Mouse (Mus musculus): ENCODE data around the gene Pip5k1a. TPM values are rescaled to one million over a fixed set of nuclear protein-coding genes. Genes with fewer than 3 reads are reported as not detected.

Gene Pip5k1a
- polyA plus RNA-seq, 1 experiment from 2014 or later = 14.2 TPM

DNA sequence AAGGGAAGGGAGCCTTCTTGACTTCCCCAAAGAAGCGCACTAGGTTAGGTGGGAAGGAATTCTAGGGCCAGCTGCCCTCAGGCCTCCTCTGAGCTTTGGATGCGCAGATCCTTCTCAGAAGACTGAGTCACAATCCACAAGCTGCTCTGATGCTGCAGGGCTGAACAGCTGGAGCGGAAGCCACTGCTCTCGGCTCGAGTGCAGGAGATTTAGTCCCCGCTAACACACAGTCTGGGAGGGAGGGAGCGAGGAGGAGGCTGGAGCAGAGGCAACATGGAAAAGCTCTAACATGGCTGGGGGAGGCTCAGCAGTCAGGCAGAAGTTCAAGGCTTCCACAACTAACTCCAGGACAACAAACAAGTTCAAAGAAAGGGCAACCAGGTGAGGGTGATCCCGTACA, 48.7 kb downstream of the Pip5k1a start:
- 80% methylated on average over 8 of the region's 8 CpGs for WGBS
- Histone ChIP-seq H3K4me2 (ENCODE audit: low read length) (no peak overlapping the region), H3K4me1 (ENCODE audit: control insufficient read depth, insufficient read depth, low read length) (no peaks in the 10 kb centered on the region), H3K4me3 (ENCODE audit: low read depth, low read length) (no peak overlapping the region), H3K9me3 (replicated peaks; ENCODE audit: control insufficient read depth, low read length) (no peaks in the 10 kb centered on the region), H3K27ac (ENCODE audit: low read depth, low read length) (no peak overlapping the region), H3K9ac (ENCODE audit: low read length) (no peak overlapping the region), H3K36me3 (ENCODE audit: control insufficient read depth, insufficient read depth, low read length) (peaks cover 54% of the 10 kb centered on the region), H3K27me3 (replicated peaks; ENCODE audit: control insufficient read depth, insufficient read depth, low read length) (no peaks in the 10 kb centered on the region)
- no peak for ATAC-seq
- DNase-seq (ENCODE audit: low spot score) = no peak

DNA sequence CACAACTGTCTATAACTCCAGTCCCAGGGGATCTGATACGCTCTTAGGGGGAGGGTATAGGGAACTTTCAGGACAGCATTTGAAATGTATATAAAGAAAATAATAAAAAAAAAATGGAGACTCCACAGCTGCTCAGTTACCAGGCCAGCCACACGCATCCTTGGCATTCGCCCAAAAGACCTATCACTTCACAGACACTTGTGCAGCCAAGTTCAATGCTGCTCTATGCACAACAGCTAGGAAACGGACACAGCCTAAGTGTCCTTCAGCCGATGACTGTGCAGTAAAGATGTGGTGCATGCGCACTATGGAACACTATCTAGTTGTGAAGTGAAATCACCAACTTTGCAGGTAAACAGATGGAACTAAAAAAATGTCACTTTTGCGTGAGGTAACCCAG, 50.5 kb downstream of the Pip5k1a start:
- Histone ChIP-seq H3K9me3 (replicated peaks; ENCODE audit: control insufficient read depth, low read length) (no peaks in the 10 kb centered on the region), H3K27me3 (replicated peaks; ENCODE audit: control insufficient read depth, insufficient read depth, low read length) (no peaks in the 10 kb centered on the region), H3K27ac (ENCODE audit: low read depth, low read length) (no peak overlapping the region), H3K4me3 (ENCODE audit: low read depth, low read length) (no peak overlapping the region), H3K4me2 (ENCODE audit: low read length) (no peak overlapping the region), H3K4me1 (ENCODE audit: control insufficient read depth, insufficient read depth, low read length) (no peaks in the 10 kb centered on the region), H3K36me3 (ENCODE audit: control insufficient read depth, insufficient read depth, low read length) (peaks cover 38% of the 10 kb centered on the region), H3K9ac (ENCODE audit: low read length) (no peak overlapping the region)
- 91% methylated on average over 7 of the region's 7 CpGs for WGBS
- DNase-seq (ENCODE audit: low spot score) = peak; percentile 27
- no peak for ATAC-seq

DNA sequence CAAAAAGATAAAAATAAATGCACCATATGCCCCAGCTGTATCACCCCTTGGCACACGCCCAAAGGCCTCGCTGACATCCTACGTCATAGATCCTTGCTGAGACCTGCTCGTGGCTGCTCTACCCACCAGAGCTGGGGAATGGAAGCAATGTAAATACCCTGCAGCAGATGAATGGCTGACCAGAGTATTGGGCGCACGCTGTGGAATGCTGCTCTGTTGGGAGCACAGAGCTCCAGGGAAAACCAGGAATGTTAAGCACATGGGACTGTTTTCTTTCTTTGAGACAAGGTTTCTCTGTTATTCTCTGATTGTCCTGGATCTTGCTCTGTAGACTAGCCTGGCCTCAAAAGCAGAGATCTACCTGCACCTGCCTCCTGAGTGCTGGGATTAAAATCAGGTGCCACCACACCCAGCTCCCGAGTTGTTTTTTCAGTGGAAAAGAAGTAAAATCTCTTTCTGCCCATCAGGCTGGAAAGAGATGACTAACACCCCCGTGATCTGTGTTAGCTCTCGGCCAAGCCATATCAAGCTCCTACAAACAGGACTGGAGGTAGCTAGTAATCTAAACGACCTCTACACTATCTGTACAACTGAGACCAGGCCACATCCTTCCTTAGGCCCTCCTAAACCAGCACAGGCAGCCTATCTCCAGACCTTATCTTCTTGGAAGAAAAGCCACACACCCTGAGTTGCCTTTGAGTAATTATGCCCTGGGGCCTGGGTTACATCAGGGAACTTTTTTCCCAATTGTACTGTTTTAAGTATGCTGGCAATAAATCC, 52.1 kb downstream of the Pip5k1a start:
- no peak overlapping the region for H3K27ac ChIP-seq (ENCODE audit: low read depth, low read length)
- H3K4me2 ChIP-seq (ENCODE audit: low read length) = no peak overlapping the region
- no peak overlapping the region for H3K9ac ChIP-seq (ENCODE audit: low read length)
- no peaks in the 10 kb centered on the region for H3K27me3 ChIP-seq (replicated peaks; ENCODE audit: control insufficient read depth, insufficient read depth, low read length)
- WGBS = 48% methylated on average over 10 of the region's 10 CpGs
- no peak for ATAC-seq
- H3K4me1 ChIP-seq (ENCODE audit: control insufficient read depth, insufficient read depth, low read length) = no peaks in the 10 kb centered on the region
- peak; percentile 34 for DNase-seq (ENCODE audit: low spot score)
- no peaks in the 10 kb centered on the region for H3K9me3 ChIP-seq (replicated peaks; ENCODE audit: control insufficient read depth, low read length)
- H3K36me3 ChIP-seq (ENCODE audit: control insufficient read depth, insufficient read depth, low read length) = peaks cover 22% of the 10 kb centered on the region
- H3K4me3 ChIP-seq (ENCODE audit: low read depth, low read length) = no peak overlapping the region

DNA sequence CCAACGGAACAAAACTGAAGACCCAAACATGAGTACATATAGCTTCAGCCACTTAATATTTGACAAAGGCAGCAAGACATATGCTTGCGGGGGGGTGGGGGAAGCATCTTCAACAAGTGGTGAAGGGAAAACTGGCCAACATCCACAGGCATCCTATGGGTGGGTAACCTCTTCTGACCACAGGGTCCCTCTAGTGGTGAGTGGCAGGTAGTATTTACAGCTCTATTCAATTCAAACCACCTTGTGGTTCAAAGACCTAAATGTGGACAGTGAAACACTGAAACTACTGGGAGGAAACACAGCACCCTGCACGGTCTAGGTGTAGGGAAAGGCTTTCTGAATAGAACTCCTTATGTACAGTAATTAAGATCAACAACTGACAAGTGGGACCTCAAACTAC, 53.0 kb downstream of the Pip5k1a start:
- peaks cover 12% of the 10 kb centered on the region for H3K36me3 ChIP-seq (ENCODE audit: control insufficient read depth, insufficient read depth, low read length)
- WGBS = 35% methylated on average over 3 of the region's 3 CpGs
- no peaks in the 10 kb centered on the region for H3K9me3 ChIP-seq (replicated peaks; ENCODE audit: control insufficient read depth, low read length)
- H3K9ac ChIP-seq (ENCODE audit: low read length) = no peak overlapping the region
- ATAC-seq (peak; percentile 20; the same call in 1 of the 2 replicates), DNase-seq (ENCODE audit: low spot score) (peak; percentile 72)
- H3K27ac ChIP-seq (ENCODE audit: low read depth, low read length) = no peak overlapping the region
- H3K4me2 ChIP-seq (ENCODE audit: low read length) = no peak overlapping the region
- H3K27me3 ChIP-seq (replicated peaks; ENCODE audit: control insufficient read depth, insufficient read depth, low read length) = no peaks in the 10 kb centered on the region
- no peak overlapping the region for H3K4me3 ChIP-seq (ENCODE audit: low read depth, low read length)
- H3K4me1 ChIP-seq (ENCODE audit: control insufficient read depth, insufficient read depth, low read length) = no peaks in the 10 kb centered on the region

DNA sequence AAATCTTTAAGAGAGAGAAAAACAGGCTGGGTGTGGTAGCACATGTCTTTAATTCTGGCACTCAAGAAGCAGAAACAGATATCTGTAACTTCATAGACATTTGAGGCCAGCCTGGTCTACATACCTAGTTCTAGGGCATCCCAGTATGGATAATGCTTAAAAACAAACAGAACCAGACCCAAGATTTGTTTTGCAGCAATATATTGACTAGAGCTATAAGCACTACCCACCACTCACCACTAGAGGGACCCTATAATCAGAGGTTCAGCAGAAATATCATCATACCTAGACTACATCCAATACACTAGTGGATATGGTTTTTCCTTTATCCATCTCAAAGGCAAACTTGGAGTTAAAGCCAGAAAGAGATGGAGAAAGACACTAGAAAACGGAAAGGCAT, 53.8 kb downstream of the Pip5k1a start:
- H3K36me3 ChIP-seq (ENCODE audit: control insufficient read depth, insufficient read depth, low read length) = peaks cover 4% of the 10 kb centered on the region
- H3K9me3 ChIP-seq (replicated peaks; ENCODE audit: control insufficient read depth, low read length) = no peaks in the 10 kb centered on the region
- no peaks in the 10 kb centered on the region for H3K27me3 ChIP-seq (replicated peaks; ENCODE audit: control insufficient read depth, insufficient read depth, low read length)
- H3K4me2 ChIP-seq (ENCODE audit: low read length) = no peak overlapping the region
- H3K9ac ChIP-seq (ENCODE audit: low read length) = no peak overlapping the region
- DNase-seq (ENCODE audit: low spot score) (peak; percentile 84), ATAC-seq (peak; percentile 52; the same call in 1 of the 2 replicates)
- 43% methylated on average over 1 of the region's 1 CpGs for WGBS
- H3K4me3 ChIP-seq (ENCODE audit: low read depth, low read length) = no peak overlapping the region
- H3K27ac ChIP-seq (ENCODE audit: low read depth, low read length) = no peak overlapping the region
- no peaks in the 10 kb centered on the region for H3K4me1 ChIP-seq (ENCODE audit: control insufficient read depth, insufficient read depth, low read length)

DNA sequence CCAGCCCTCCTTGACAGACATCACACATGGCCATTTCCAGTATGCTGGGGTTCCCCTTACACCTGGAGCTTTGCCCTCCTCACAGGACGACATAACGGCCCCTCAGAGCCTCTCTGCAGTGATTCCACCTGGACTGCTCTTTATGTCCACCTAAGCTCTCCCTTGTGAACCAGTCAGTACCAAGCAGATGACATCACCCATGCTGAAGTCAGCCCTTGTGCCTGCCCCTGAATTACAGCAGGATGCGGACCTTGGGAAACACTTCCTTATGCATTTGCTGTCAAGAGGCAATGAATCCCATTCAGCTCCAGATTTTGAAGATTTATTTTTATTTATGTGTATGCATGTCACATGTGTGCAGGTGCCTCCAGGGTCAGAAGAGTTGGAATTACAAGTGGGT, 58.8 kb downstream of the Pip5k1a start:
- Histone ChIP-seq H3K27me3 (replicated peaks; ENCODE audit: control insufficient read depth, insufficient read depth, low read length) (no peaks in the 10 kb centered on the region), H3K4me3 (ENCODE audit: low read depth, low read length) (no peak overlapping the region), H3K4me2 (ENCODE audit: low read length) (no peak overlapping the region), H3K36me3 (ENCODE audit: control insufficient read depth, insufficient read depth, low read length) (no peaks in the 10 kb centered on the region), H3K9me3 (replicated peaks; ENCODE audit: control insufficient read depth, low read length) (no peaks in the 10 kb centered on the region), H3K9ac (ENCODE audit: low read length) (no peak overlapping the region), H3K4me1 (ENCODE audit: control insufficient read depth, insufficient read depth, low read length) (no peaks in the 10 kb centered on the region), H3K27ac (ENCODE audit: low read depth, low read length) (no peak overlapping the region)
- WGBS = 81% methylated on average over 3 of the region's 3 CpGs
- DNase-seq (ENCODE audit: low spot score) (no peak), ATAC-seq (no peak)

DNA sequence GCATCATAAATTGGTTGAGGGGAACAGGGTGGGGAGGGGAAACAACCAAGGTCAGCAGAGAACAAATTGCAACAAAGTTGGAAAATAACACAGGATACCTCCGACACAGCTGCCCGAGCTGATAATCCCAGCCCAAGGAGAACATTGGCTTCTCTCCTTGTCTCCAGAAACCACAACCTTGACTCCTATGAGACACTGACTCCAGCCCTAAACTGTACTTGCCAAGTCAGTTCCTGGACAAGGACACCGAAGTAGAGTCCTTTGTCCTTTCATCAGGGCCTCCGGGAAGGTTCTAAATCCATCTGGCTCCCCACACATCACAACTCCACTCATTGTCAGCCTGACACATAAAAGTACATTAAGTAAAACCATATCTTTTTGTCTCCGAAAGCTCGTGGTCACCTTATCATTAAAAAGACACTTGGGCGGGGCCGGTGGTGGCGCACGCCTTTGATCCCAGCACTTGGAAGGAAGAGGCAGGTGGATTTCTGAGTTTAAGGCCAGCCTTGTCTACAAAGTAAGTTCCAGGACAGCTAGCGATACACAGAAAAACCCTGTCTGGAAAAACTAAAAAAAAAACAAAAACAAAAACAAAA, 60.2 kb downstream of the Pip5k1a start:
- Histone ChIP-seq H3K36me3 (ENCODE audit: control insufficient read depth, insufficient read depth, low read length) (no peaks in the 10 kb centered on the region), H3K4me3 (ENCODE audit: low read depth, low read length) (no peak overlapping the region), H3K4me2 (ENCODE audit: low read length) (no peak overlapping the region), H3K9me3 (replicated peaks; ENCODE audit: control insufficient read depth, low read length) (no peaks in the 10 kb centered on the region), H3K9ac (ENCODE audit: low read length) (no peak overlapping the region), H3K27me3 (replicated peaks; ENCODE audit: control insufficient read depth, insufficient read depth, low read length) (no peaks in the 10 kb centered on the region), H3K27ac (ENCODE audit: low read depth, low read length) (no peak overlapping the region), H3K4me1 (ENCODE audit: control insufficient read depth, insufficient read depth, low read length) (peaks cover 2% of the 10 kb centered on the region; the same call in 1 of the 2 replicates)
- ATAC-seq = no peak
- no peak for DNase-seq (ENCODE audit: low spot score)
- WGBS = 91% methylated on average over 11 of the region's 11 CpGs

DNA sequence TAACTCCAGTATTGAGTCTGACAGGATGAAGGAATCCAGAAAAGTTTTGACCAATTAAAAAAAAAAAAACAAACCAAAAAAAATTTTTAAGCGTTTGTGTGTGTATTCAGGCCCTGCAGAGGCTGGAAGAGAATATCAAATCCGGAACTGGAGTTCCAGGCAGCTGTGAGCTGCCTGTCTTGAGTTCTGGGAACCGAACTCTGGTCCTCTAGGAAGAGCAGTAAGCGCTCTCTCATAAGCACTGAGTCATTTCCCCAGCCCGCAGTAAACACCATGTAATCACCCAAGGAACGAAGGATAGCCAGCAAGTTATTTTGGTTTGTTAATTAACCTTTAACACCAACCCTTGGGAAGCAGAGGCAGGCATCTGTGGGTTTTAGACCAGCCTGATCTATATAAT, 63.5 kb downstream of the Pip5k1a start:
- 80% methylated on average over 6 of the region's 6 CpGs for WGBS
- Histone ChIP-seq H3K27me3 (replicated peaks; ENCODE audit: control insufficient read depth, insufficient read depth, low read length) (no peaks in the 10 kb centered on the region), H3K9ac (ENCODE audit: low read length) (no peak overlapping the region), H3K4me3 (ENCODE audit: low read depth, low read length) (no peak overlapping the region), H3K36me3 (ENCODE audit: control insufficient read depth, insufficient read depth, low read length) (peaks cover 11% of the 10 kb centered on the region; the same call in 1 of the 2 replicates), H3K27ac (ENCODE audit: low read depth, low read length) (no peak overlapping the region), H3K4me1 (ENCODE audit: control insufficient read depth, insufficient read depth, low read length) (peaks cover 6% of the 10 kb centered on the region; the same call in 1 of the 2 replicates), H3K9me3 (replicated peaks; ENCODE audit: control insufficient read depth, low read length) (no peaks in the 10 kb centered on the region), H3K4me2 (ENCODE audit: low read length) (no peak overlapping the region)
- DNase-seq (ENCODE audit: low spot score) (no peak), ATAC-seq (no peak)

DNA sequence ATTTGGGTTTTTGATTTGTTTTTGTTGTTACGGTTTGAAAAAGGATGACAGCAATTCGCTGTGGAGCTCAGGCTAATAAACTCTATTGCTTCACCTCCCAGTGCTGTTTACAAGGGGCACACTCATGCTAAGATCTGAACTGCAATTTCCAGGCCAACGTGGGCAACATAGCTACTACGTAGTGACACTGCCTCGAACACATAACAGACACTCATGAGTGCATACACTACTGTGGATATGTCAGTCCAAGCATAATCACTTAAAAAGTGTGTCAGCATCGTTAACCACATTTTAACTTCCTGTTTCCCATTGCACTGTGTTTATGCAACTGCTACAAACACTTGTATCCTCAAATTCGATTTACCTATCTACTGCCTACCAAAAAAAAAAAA, 63.9 kb downstream of the Pip5k1a start:
- 35% methylated on average over 7 of the region's 7 CpGs for WGBS
- DNase-seq (ENCODE audit: low spot score) = no peak
- Histone ChIP-seq H3K27me3 (replicated peaks; ENCODE audit: control insufficient read depth, insufficient read depth, low read length) (no peaks in the 10 kb centered on the region), H3K9ac (ENCODE audit: low read length) (peak overlapping the region; percentile 9; the same call in 1 of the 2 replicates), H3K4me2 (ENCODE audit: low read length) (peak overlapping the region; percentile 40), H3K4me3 (ENCODE audit: low read depth, low read length) (peak overlapping the region; percentile 72), H3K27ac (ENCODE audit: low read depth, low read length) (no peak overlapping the region), H3K4me1 (ENCODE audit: control insufficient read depth, insufficient read depth, low read length) (peaks cover 6% of the 10 kb centered on the region; the same call in 1 of the 2 replicates), H3K9me3 (replicated peaks; ENCODE audit: control insufficient read depth, low read length) (no peaks in the 10 kb centered on the region), H3K36me3 (ENCODE audit: control insufficient read depth, insufficient read depth, low read length) (peaks cover 12% of the 10 kb centered on the region; the same call in 1 of the 2 replicates)
- peak; percentile 67 for ATAC-seq

Data from forebrain, embryonic 14.5 days (tissue).